Mouse (Mus musculus) layer of hippocampus, adult 18-20 months (tissue): ENCODE results near the gene Blnk. TPM values are rescaled to one million over a fixed set of nuclear protein-coding genes. Genes with fewer than 3 reads are reported as not detected.
A peak's percentile ranks its signal among the peaks of the same experiment; 100 is the strongest.

Experiments
- DNase-seq, 2 experiments: peaks; one replicate each; pipeline ENCODE4 v3.0.0; 2022; ENCODE audit warnings: low spot score in 2 of 2
- long read RNA-seq: library from polyadenylated mRNA; stranded (forward); transcript quantifications from one replicate; pipeline ENCODE4 v2.0.0, GENCODE M21; 2021
- total RNA-seq, 2 experiments: library from RNA; stranded (reverse); gene quantifications; 2 replicates each; pipeline ENCODE4 v1.2.3; 2021

Gene Blnk
- total RNA-seq, result 1 to 10 TPM; 6.1 to 7.5 TPM
- long read RNA-seq, transcript Blnk-201 (17 exons, 2,097 nt), result major isoform, 7 of 8 reads
- long read RNA-seq, partial matches to known transcripts, result 0 of 8 reads
- long read RNA-seq, other reads (novel, unspliced or antisense), result 1 of 8 reads

DNA sequence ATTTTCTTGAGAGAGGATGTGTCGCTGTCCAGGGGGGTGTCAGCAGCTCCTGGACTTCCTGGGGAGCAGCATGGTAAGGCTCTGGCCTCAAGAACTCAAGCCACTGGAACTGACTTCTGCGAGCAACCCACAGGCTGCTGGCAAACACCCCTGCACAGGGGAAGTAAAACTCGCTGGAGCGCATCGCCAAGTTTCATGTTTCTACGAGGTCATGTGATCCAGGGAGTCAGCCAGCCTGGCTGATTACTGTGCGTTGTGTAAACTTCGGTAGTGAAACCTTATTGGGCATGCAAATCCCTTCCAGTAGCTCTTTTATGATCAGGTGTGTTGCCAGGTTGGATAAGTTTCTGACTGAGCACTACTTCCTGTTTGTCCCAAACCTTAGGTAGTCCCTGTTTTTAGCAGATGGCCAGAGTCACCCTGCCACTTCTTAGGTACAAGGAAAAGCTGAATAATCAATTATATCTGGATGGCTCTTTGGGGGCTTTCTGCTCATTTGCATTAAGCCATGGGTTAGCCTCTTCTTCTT lies at the start of gene Blnk:
Blnk (minus strand) TSS at position 479 of the 529 bp plus-strand sequence.
- peak in 1 of 2 experiments; percentile 66 for DNase-seq

DNA sequence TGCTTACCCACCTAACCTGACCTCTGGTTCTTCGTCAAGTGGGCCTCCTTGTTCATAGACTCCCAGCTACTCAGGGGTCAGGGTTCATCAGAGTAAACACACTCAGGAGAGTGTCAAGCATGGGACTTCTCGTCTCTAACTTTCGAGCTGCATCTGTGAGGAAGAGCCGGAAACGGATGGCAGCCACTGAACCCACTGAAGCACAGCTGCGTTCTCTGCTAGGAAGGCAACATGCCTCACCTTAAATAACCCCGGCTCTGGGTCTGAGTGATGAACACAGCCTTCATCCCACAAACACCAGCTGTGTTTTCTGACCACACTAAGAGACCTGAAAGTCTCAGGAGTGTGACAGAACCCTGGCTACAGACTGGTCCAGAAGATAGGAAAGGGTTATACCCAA lies 44.8 kb upstream of the Blnk start:
- no peak for DNase-seq

GRCm38 (mm10) chr19:41035809-41036551 lies 41.6 kb upstream of the Blnk start:
- DNase-seq, result peak in 1 of 2 experiments; percentile 46

GRCm38 (mm10) chr19:41031869-41032268 lies 37.5 kb upstream of the Blnk start:
- peak in 1 of 2 experiments; percentile 30 for DNase-seq

DNA sequence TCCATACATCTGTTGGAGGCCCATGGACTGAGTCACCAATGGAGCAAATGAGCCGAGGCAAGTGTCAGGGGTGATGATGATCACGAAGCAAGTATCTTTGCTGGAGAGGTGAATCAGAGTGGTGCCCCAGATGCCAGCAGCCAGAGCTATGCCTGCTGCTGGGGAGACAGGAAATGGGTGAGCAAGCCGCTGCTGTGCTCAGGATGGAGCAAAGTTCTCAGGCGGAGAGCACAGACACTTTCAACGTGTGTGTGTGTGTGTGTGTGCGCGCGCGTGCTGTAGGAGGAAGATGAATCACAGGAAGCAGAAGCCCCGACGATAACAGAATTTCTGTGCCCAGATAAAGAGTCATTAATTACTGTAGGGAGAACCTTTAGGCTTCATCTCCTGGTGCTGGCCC lies 36.7 kb upstream of the Blnk start:
- no peak for DNase-seq

GRCm38 (mm10) chr19:41030161-41030560 lies 35.8 kb upstream of the Blnk start:
- DNase-seq, result no peak

DNA sequence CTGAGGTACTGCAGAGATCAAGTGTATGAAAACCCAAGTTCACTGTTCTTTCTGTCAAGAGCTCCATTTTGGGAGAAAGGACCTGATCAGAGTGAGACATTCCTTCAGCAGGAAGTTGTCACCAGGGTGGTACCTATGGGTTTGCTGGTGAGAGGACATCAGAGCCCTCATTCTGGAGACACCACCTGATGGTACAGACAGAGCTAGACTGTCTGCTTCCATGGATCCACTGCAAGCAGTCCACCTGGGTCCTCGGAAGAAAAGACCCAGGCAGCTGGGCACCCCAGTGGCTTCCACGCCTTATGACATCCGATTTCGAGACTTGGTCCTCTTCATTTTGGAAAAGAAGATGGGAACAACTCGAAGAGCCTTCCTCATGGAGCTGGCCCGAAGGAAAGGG lies 34.9 kb upstream of the Blnk start, which contains the start of gene Dntt:
Dntt (plus strand) TSS at position 57 of the 400 bp plus-strand sequence.
- DNase-seq, result no peak

- DNase-seq, result no peak
These were observed 33.3 kb upstream of the Blnk start for GRCm38 (mm10) chr19:41027601-41028000.

- no peak for DNase-seq
These were observed 32.7 kb upstream of the Blnk start for GRCm38 (mm10) chr19:41027024-41027423.

DNA sequence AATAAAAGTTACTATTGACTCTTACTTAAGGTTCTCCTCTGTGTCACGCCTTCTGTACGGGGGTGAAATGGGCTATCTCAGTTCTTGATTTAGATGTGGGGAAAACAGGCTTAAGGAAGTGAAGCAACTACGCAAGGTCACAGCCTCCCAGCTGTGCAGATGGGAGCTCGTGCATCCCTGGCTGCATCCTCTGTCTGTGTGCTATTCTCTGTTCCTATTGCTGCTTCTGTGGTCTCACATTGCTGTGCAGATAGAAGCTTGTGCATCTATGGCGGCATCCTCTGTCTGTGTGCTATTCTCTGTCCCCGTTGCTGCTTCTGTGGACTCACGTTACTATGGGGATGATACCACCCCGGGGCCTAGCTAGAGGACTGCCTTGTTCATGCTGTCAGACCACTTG lies 32.2 kb upstream of the Blnk start:
- no peak for DNase-seq

DNA sequence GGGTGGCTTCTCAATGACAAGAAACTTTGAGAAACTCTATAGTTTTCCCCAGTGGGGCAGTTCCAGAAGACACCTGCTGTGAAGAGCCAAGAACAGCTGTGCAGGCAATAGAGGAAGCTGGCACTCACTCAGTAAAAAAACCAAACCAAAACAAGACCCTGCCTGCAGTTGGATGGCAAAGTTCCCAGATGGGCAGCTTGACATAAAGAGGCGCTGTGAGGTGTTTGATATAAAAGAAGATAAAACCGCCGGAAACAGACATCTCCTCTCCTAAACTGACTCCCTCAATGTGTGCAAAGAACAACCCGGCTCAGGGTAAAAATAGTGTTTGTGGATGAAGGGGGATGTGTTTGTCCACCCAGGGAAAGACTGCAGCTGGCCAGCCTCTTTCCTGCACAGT lies 27.9 kb upstream of the Blnk start:
- no peak for DNase-seq

GRCm38 (mm10) chr19:41020537-41020936 lies 26.2 kb upstream of the Blnk start:
- DNase-seq, result no peak

DNA sequence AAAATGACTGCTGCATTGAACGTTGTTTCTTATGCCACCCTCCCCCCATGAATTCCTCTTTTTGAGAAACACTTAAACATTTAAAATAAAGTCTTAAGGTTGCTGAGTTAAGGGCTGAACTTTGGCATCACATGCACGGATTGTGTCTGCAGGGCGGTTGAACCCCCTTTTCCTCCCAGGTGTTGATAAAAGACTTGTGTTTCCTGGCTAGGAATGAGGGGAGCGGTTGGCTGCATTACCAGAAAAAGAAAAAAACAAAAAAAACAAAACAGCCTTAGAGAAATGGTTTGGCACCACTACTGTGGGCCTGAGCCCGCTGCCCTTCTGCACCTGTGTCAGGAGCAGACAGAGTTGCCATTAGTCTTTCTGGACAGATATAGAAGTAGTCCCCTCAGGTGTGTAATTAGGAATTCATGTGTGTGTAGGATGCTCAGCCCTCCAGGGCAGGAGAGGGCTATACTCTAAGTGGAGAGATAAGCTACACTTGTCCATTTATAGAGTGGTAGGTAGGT lies 24.9 kb upstream of the Blnk start:
- no peak for DNase-seq

- peak in 1 of 2 experiments; percentile 82 for DNase-seq
These were observed 21.8 kb upstream of the Blnk start for GRCm38 (mm10) chr19:41015951-41016716.

DNA sequence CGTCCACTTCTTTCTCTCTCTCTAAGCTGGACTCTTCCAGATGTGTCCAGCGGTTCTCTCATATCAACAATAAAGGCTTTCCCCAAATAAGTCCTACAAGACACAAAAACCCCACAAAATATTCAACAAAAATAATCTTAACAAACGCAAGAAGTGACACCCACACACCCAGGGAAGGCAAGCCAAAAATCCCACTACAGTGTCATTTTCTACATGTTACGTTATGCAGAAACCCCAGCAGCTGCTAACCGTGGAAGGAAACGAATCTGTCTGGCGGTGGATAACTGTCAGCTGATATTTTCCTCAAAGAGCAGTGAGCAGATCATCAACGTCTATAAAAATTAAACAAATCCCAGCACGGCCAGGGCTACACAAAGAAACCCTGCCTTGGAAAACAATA lies 19.7 kb upstream of the Blnk start:
- DNase-seq, result peak in 1 of 2 experiments; percentile 50

- DNase-seq, result no peak
These were observed 19.3 kb upstream of the Blnk start for GRCm38 (mm10) chr19:41013591-41013990.

DNA sequence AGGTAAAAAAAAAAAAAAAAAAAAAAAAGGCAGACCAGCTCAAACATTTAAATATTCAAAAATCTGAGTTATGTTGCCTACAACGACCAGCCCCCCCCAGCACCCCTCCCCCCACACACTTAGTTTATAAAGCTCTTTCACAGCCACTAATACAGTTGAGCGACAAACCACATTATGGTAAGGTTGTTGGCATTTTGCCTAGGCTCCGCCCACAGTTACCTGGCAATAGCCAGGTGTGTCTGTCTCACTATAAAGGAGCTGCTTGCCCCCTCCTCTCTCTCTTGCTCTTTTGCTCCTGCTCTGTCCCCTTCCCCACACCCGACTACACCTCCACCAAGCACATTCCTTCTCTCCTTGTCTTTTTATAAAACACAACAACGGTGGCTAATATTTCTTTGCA lies 17.3 kb upstream of the Blnk start:
- no peak for DNase-seq

- DNase-seq, result no peak
These were observed 14.5 kb upstream of the Blnk start for GRCm38 (mm10) chr19:41008674-41009395.

DNA sequence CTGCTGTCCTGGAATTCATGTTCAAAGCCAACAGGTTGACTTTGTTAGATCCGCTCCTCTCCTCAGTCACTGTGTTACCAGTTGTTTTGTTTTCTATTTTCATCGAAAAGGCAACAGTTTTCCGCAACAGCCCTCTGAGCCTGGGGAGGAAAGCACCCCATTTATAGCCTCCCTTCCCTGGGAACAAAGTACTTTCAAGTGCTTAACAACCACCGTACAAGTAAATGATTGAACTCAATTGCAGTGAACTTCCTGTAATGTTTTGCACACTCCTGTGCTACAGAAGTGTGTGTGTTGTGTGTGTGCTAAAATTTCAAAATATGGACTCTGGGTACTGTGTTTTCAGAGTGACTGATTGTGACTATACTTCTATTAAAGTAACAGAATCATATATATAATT lies 13.4 kb upstream of the Blnk start:
- no peak for DNase-seq

DNA sequence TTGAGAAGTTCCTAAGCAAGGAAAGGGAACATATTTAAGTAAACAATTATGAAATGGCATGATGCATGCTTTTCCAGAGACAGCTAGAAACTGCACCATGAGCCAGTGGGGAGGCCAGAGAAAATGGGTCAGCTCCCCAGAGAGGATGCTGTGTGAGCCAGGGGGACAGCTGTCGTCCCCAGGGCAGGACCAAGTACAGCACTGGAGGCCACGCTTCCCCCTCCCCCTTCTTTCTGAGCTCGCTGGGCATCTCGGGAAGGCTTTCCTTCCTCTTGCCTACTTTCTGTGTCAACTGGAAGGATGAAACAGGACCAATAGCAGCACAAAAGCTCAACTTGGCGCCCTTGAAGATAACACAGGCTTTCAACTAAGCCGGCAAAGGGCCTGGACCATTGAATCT lies 13.0 kb upstream of the Blnk start:
- no peak for DNase-seq

DNA sequence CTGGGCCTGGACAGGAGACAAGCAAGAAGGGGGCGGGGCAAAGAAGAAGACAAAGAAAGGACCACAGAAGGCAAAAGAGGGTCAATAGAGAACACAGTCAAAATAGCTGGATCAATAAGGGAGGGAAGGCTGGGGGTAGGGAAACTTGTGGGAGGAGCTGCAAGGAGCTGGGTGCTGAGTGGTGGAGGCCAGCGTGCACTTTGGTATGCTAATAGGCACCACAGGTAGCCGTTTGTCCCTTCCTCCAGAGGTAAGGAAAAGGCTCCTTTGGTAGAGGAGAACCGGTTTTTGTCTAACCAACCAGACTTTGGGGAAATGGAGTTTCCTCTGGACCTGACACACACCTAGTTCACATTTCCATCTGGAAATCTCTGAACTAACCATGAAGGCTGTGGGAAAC lies 12.3 kb upstream of the Blnk start:
- DNase-seq, result no peak
